Mouse (Mus musculus): ENCODE data around the gene Zbtb45. TPM values are rescaled to one million over a fixed set of nuclear protein-coding genes. Genes with fewer than 3 reads are reported as not detected.

The Zbtb45 gene
- 15.3 and 16.1 TPM in 2 replicates for total RNA-seq (2021)
- long read RNA-seq, partial matches to known transcripts, result 3 of 11 reads
- long read RNA-seq, other reads (novel, unspliced or antisense), result 3 of 11 reads

GRCm38 (mm10) chr7:13010005-13010908 is at the start of gene Zbtb45:
Gene Zbtb45, minus strand, starts transcription at chr7:13010034.
- no peak for DNase-seq

DNA sequence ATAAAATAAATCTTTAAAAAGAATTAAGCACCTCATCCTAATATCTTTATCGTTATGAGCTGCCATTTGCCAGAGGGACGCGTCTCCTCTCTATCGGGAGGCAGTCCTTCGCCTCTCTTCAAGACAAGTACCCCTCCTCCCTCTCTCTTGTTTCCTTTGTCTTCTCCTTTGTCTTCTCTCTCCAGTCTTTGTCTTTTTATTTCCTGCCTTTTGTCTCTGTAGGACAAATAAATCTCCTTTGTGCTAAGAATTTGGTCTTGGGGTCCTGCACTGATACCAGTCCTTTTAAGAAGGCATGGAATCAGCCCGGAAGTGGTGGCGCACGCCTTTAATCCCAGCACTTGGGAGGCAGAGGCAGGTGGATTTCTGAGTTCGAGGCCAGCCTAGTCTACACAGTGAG is 49.7 kb upstream of the Zbtb45 start:
- DNase-seq, result no peak

GRCm38 (mm10) chr7:13056913-13057700 is 47.3 kb upstream of the Zbtb45 start:
- no peak for DNase-seq

- peak; percentile 87 for DNase-seq
These were observed 44.6 kb upstream of the Zbtb45 start, which contains the start of gene Mzf1 for GRCm38 (mm10) chr7:13054287-13055010. Gene Mzf1, minus strand, starts transcription at chr7:13054764.

- no peak for DNase-seq
These were observed 44.1 kb upstream of the Zbtb45 start for GRCm38 (mm10) chr7:13053961-13054286.

- DNase-seq, result no peak
These were observed 43.7 kb upstream of the Zbtb45 start for GRCm38 (mm10) chr7:13053501-13053900.

DNA sequence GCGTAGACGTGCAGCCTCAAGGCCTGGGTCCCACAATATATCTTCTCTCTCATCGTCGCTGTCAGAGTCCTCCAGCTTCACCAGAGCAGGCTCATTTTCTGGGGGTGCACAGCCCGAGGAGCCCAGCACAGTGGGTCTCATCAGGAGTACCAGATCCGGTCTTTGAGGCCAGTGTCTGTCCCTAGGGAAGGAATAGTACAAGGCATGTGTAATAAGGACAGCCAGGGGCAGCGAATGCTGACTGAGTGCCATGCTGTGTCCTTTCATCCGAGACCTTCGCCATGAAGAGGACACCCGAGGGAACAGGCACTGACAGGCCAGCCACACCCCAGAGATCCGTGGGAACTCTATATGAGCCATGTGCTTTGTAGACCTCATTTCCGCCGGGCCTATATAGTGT is 43.2 kb upstream of the Zbtb45 start:
- no peak for DNase-seq

GRCm38 (mm10) chr7:13046084-13046483 is 36.2 kb upstream of the Zbtb45 start:
- peak; percentile 40 for DNase-seq

GRCm38 (mm10) chr7:13044254-13044625 is 34.4 kb upstream of the Zbtb45 start:
- DNase-seq, result no peak

GRCm38 (mm10) chr7:13043445-13044253 is 33.8 kb upstream of the Zbtb45 start:
- DNase-seq, result peak; percentile 62

- peak; percentile 18 for DNase-seq
These were observed 33.2 kb upstream of the Zbtb45 start for GRCm38 (mm10) chr7:13043120-13043444.

- DNase-seq, result no peak
These were observed 32.7 kb upstream of the Zbtb45 start for GRCm38 (mm10) chr7:13042511-13042910.

DNA sequence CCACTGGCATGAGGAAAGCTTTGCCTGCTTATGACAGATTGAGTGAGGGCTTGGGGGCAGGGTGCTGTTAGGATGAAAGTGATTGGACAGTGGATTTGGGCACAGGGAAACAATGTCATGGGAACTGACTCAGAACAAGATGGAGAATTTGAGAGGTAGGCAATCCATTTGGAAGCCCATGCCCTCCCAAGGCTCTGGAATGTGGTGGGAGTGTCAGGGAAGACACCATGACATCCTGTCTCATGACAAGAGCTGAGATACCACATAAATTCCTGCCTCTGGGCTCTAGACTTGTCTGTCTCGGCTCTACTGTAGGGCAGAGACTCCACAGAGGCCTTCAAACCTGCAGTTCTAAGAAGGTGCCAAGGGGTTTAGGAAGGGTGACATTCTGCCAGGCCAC is 31.4 kb upstream of the Zbtb45 start:
- DNase-seq, result no peak

DNA sequence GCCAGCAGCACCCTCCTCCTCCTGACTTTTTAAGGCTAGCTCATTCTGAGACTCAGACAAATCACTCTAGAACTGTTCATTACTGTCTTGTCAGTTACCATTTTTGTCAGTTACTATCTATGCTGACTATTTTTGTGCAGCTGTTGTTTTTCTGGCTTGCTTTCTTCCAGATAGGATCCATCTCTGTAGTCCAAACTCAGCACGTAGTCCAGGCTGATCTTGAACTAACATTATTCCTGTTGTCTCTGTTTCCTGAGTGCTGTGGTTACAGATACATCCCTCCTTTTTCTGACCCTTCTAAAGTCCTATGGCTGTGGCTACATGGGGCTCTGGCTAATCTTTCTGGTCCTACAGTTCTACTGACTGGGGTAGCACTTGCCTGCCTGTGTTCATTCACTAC is 29.3 kb upstream of the Zbtb45 start:
- no peak for DNase-seq

DNA sequence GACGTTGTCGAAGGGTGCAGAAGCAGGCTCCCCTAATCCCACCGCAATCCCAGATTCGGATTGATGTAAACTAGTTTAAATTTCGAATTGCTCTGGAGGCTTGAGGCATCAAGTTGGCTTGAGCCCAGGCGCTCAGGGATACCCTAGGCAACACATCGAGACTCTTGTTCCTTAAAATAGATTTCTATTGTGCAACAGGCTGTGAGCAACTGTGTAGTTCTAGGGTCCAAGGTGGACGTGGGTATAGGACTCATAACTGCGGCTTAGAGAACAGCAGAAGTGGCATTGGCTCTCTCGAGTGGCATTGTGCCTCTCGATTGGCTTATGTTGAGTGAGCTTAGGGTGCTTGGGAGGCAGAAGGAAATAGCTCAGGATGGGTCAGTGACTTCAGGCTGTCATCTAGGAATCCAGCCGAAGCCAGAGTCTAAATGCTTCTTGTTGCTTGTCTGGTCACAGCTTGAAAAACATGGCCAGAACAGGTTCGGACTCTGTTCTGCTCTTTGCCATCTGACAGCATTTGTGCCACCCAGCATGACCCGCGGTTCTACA is 28.9 kb upstream of the Zbtb45 start:
- no peak for DNase-seq

- DNase-seq, result peak; percentile 99
These were observed 28.2 kb upstream of the Zbtb45 start, which contains the start of gene Ube2m for GRCm38 (mm10) chr7:13037901-13038555. Gene Ube2m, minus strand, starts transcription at chr7:13038275.

- DNase-seq, result no peak
These were observed 27.5 kb upstream of the Zbtb45 start for GRCm38 (mm10) chr7:13037366-13037765.

DNA sequence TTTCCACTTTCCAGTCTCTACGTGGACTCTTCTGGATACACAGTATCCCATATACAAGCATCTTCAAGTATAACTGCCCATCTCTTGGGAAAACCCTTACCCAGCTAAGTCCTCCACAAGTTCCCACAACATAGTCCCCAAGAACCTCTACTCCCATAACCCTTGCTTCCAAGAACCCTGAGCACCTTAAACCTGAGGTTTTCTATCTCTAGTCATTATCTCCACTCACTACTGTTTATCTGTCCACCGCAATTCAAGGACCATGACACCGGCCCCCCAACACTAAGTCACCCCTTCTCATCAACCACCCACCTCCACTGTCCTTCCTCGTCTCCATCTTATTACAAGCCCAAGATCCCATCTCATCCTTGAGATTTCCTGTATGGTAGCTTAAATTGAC is 27.0 kb upstream of the Zbtb45 start:
- no peak for DNase-seq

DNA sequence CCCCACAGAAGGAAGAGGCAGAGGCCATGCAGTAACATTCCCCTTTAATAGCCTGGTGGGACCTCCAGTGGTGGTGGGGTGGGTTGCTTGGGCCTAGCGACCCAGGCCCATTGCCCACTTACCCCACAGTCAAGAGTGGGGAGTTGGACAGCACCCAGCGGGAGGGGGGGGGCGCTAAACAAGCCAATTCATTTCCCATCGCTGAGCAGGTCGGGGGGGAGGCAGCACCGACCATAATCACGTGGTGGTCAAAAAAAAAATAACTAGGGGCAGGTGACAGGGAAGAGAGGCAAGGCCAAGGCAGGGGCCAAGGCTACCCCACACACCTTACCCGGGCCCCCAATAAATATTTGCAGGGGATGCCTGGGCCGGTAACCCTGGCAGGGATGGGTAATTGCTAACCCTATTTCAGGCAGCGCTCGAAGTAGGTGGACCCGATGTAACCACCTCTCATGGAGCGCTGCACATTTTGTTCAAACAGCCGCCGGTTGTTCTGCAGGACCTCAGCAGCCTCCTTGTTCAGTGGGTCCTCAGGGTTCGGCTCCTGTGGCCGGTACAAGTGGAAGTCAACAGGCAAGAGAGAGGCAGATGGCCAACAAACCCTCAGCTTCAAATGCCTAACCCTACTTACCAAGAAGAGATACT is 25.5 kb upstream of the Zbtb45 start:
- DNase-seq, result no peak

Data from adrenal gland, postnatal 25 days (tissue).